Mouse (Mus musculus): Measurements from ENCODE around the gene Mterf1b. TPM values are rescaled to one million over a fixed set of nuclear protein-coding genes. Genes with fewer than 3 reads are reported as not detected.
"Not testable (repeated sequence)": the region's sequence is repeated elsewhere in the genome, so short reads cannot be mapped to it uniquely, and the experiment has no call there.

The Mterf1b gene
- 3.2 and 3.9 TPM in 2 replicates for polyA plus RNA-seq (2015; fragmentation: Nextera tagmentation; extraction: Ambion mirVana)

GRCm38 (mm10) chr5:4191671-4192480 lies at the start of gene Mterf1b:
TSS of gene Mterf1b (plus strand) at chr5:4192367.
- peak within 1 kb of the TSS; percentile 42 for H3K4me3 ChIP-seq (replicated peaks)
- not testable (repeated sequence) for H3K36me3 ChIP-seq; H3K9me3 ChIP-seq (replicated peaks); H3K4me1 ChIP-seq; H3K27me3 ChIP-seq; H3K27ac ChIP-seq (replicated peaks)
- H3K4me2 ChIP-seq (replicated peaks) = peak within 1 kb of the TSS; percentile 58
- peak; percentile 96 for ATAC-seq (ENCODE audit: insufficient number of reproducible peaks, low FRiP score, low TSS enrichment, low read depth)
- 52% methylated on average over 13 of the region's 37 CpGs for WGBS
- peak within 1 kb of the TSS; percentile 28; the same call in 1 of the 2 replicates for H3K9ac ChIP-seq

GRCm38 (mm10) chr5:4159418-4160071 lies 32.6 kb upstream of the Mterf1b start:
- not testable (repeated sequence) for H3K27me3 ChIP-seq; H3K4me2 ChIP-seq (replicated peaks); H3K4me3 ChIP-seq (replicated peaks); H3K9ac ChIP-seq; ATAC-seq (ENCODE audit: insufficient number of reproducible peaks, low FRiP score, low TSS enrichment, low read depth); H3K9me3 ChIP-seq (replicated peaks); H3K36me3 ChIP-seq; H3K27ac ChIP-seq (replicated peaks); H3K4me1 ChIP-seq
- 85% methylated on average over 4 of the region's 5 CpGs for WGBS

- no peak for ATAC-seq (ENCODE audit: insufficient number of reproducible peaks, low FRiP score, low TSS enrichment, low read depth)
- 80% methylated on average over 3 of the region's 3 CpGs for WGBS
- no peaks in the 10 kb centered on the region for H3K9me3 ChIP-seq (replicated peaks)
Observed at GRCm38 (mm10) chr5:4161554-4161953, 30.6 kb upstream of the Mterf1b start.

GRCm38 (mm10) chr5:4162461-4162860 lies 29.7 kb upstream of the Mterf1b start:
- no peak overlapping the region for H3K9ac ChIP-seq
- H3K4me1 ChIP-seq = no peaks in the 10 kb centered on the region
- H3K4me2 ChIP-seq (replicated peaks) = no peak overlapping the region
- WGBS = 57% methylated on average over 7 of the region's 7 CpGs
- H3K36me3 ChIP-seq = no peaks in the 10 kb centered on the region
- ATAC-seq (ENCODE audit: insufficient number of reproducible peaks, low FRiP score, low TSS enrichment, low read depth) = no peak
- H3K27ac ChIP-seq (replicated peaks) = no peak overlapping the region
- no peaks in the 10 kb centered on the region for H3K27me3 ChIP-seq
- H3K4me3 ChIP-seq (replicated peaks) = no peak overlapping the region
- H3K9me3 ChIP-seq (replicated peaks) = no peaks in the 10 kb centered on the region

More at GRCm38 (mm10) chr5:4161554-4161953, 30.6 kb upstream of the Mterf1b start:
- no peak overlapping the region for H3K27ac ChIP-seq (replicated peaks)
- no peaks in the 10 kb centered on the region for H3K4me1 ChIP-seq
- no peak overlapping the region for H3K9ac ChIP-seq
- H3K27me3 ChIP-seq = no peaks in the 10 kb centered on the region
- H3K4me3 ChIP-seq (replicated peaks) = no peak overlapping the region
- no peaks in the 10 kb centered on the region for H3K36me3 ChIP-seq
- no peak overlapping the region for H3K4me2 ChIP-seq (replicated peaks)

GRCm38 (mm10) chr5:4167813-4168529 lies 24.2 kb upstream of the Mterf1b start:
- 45% methylated on average over 6 of the region's 6 CpGs for WGBS
- not testable (repeated sequence) for H3K36me3 ChIP-seq; H3K4me1 ChIP-seq; H3K4me2 ChIP-seq (replicated peaks); H3K27me3 ChIP-seq; H3K4me3 ChIP-seq (replicated peaks); H3K9ac ChIP-seq; H3K9me3 ChIP-seq (replicated peaks); H3K27ac ChIP-seq (replicated peaks); ATAC-seq (ENCODE audit: insufficient number of reproducible peaks, low FRiP score, low TSS enrichment, low read depth)

GRCm38 (mm10) chr5:4168530-4168926 lies 23.6 kb upstream of the Mterf1b start:
- H3K9ac ChIP-seq; ATAC-seq (ENCODE audit: insufficient number of reproducible peaks, low FRiP score, low TSS enrichment, low read depth); H3K36me3 ChIP-seq; H3K27me3 ChIP-seq; H3K4me2 ChIP-seq (replicated peaks); H3K4me1 ChIP-seq; H3K27ac ChIP-seq (replicated peaks); H3K4me3 ChIP-seq (replicated peaks); H3K9me3 ChIP-seq (replicated peaks): not testable (repeated sequence)
- WGBS = 79% methylated on average over 4 of the region's 4 CpGs

- not testable (repeated sequence) for ATAC-seq (ENCODE audit: insufficient number of reproducible peaks, low FRiP score, low TSS enrichment, low read depth); H3K4me3 ChIP-seq (replicated peaks); H3K9ac ChIP-seq; H3K27me3 ChIP-seq; H3K27ac ChIP-seq (replicated peaks); H3K36me3 ChIP-seq; H3K4me2 ChIP-seq (replicated peaks); H3K4me1 ChIP-seq; H3K9me3 ChIP-seq (replicated peaks)
- WGBS = 72% methylated on average over 3 of the region's 3 CpGs
Observed at GRCm38 (mm10) chr5:4176421-4176820, 15.7 kb upstream of the Mterf1b start.

GRCm38 (mm10) chr5:4179364-4179763 lies 12.8 kb upstream of the Mterf1b start:
- Histone ChIP-seq H3K4me2 (replicated peaks) (no peak overlapping the region), H3K4me3 (replicated peaks) (no peak overlapping the region), H3K4me1 (no peaks in the 10 kb centered on the region), H3K9ac (no peak overlapping the region), H3K9me3 (replicated peaks) (no peaks in the 10 kb centered on the region), H3K27ac (replicated peaks) (no peak overlapping the region), H3K36me3 (no peaks in the 10 kb centered on the region), H3K27me3 (no peaks in the 10 kb centered on the region)
- 78% methylated on average over 6 of the region's 6 CpGs for WGBS
- no peak for ATAC-seq (ENCODE audit: insufficient number of reproducible peaks, low FRiP score, low TSS enrichment, low read depth)

GRCm38 (mm10) chr5:4186815-4187214 lies 5.4 kb upstream of the Mterf1b start:
- Histone ChIP-seq H3K4me2 (replicated peaks) (no peak overlapping the region), H3K9ac (no peak overlapping the region), H3K9me3 (replicated peaks) (no peaks in the 10 kb centered on the region), H3K4me3 (replicated peaks) (no peak overlapping the region), H3K27me3 (no peaks in the 10 kb centered on the region), H3K4me1 (no peaks in the 10 kb centered on the region), H3K36me3 (no peaks in the 10 kb centered on the region), H3K27ac (replicated peaks) (no peak overlapping the region)
- no peak for ATAC-seq (ENCODE audit: insufficient number of reproducible peaks, low FRiP score, low TSS enrichment, low read depth)
- 55% methylated on average over 4 of the region's 4 CpGs for WGBS

- not testable (repeated sequence) for H3K9me3 ChIP-seq (replicated peaks); H3K27ac ChIP-seq (replicated peaks); H3K36me3 ChIP-seq; H3K27me3 ChIP-seq; H3K4me1 ChIP-seq
- 11% methylated on average over 13 of the region's 27 CpGs for WGBS
- Histone ChIP-seq H3K4me2 (replicated peaks) (peak overlapping the region; percentile 58), H3K9ac (peak overlapping the region; percentile 28; the same call in 1 of the 2 replicates), H3K4me3 (replicated peaks) (peak overlapping the region; percentile 42)
- ATAC-seq (ENCODE audit: insufficient number of reproducible peaks, low FRiP score, low TSS enrichment, low read depth) = peak; percentile 43; the same call in 1 of the 2 replicates
Observed at GRCm38 (mm10) chr5:4192481-4193246, 497 bp downstream of the Mterf1b start.

- Histone ChIP-seq H3K27me3 (no peaks in the 10 kb centered on the region), H3K4me1 (no peaks in the 10 kb centered on the region; the same call in 1 of the 2 replicates), H3K4me2 (replicated peaks) (peak overlapping the region; percentile 58), H3K9me3 (replicated peaks) (no peaks in the 10 kb centered on the region), H3K4me3 (replicated peaks) (peak overlapping the region; percentile 42), H3K27ac (replicated peaks) (no peak overlapping the region), H3K9ac (no peak overlapping the region), H3K36me3 (no peaks in the 10 kb centered on the region)
- WGBS = 88% methylated on average over 5 of the region's 5 CpGs
- ATAC-seq (ENCODE audit: insufficient number of reproducible peaks, low FRiP score, low TSS enrichment, low read depth) = no peak
Observed at GRCm38 (mm10) chr5:4193247-4193628, 1.1 kb downstream of the Mterf1b start.

Data from embryonic facial prominence, embryonic 15.5 days (tissue).